8 mouse cellular contexts compared by ENCODE assay signal in the genomic region with DNA sequence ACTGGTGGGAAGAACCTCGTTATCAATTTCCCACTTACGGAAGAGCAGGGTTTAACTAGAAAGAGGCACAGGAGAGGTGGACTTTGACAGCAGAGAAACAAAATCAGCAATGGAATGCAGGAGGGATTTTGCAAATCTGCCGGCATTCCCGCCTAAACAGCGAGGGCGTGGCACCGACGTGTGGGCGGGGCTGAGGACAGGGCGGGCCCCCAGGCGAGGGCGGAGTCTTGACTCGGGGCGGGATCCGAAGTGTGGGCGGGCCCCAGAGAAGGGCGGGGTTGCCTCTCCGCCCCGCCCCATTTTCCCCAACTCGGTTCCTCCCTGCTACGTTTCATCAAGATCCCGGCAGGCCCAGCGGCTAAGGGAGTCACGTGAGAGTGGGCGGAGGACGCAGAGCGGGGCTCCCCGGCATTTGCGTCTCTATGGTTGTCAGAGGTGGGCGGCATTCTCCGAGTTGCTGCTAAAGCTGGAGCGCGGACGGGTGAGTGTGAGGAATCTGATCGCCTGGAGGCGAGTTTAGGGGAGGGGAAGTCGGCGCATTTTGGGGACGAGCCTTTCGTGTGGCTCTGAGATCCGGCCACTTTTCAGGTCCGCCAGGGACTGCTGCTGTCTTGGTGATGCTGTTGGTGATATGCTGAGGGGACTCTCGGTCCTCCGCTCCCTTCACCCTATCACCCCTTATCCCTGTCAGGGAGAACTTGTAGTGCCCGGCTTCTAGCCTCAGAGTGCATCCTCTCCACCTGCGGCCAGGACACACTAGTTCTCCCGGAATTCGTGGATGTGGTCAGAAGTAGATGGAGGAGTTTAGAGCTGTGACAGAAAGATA. TPM values are rescaled to one million over a fixed set of nuclear protein-coding genes. Genes with fewer than 3 reads are reported as not detected.
DNase-seq lines count a peak whose midpoint lies in the region; ATAC-seq and TF ChIP-seq lines count a peak whose summit lies in the region.

A gene (plus strand): TSS at position 271 of the 826 bp plus-strand sequence.

- peak within 1 kb of the TSS; percentile 63 for H3K4me3 ChIP-seq in heart, embryonic 12.5 days
- peak within 1 kb of the TSS; percentile 78 for H3K4me3 ChIP-seq in kidney, postnatal 0 days (replicated peaks; ENCODE audit: low read depth, low read length)
- peak within 1 kb of the TSS; percentile 63 for H3K4me3 ChIP-seq in liver, embryonic 11.5 days (ENCODE audit: low read depth, low read length)
- H3K4me3 ChIP-seq in stomach, embryonic 14.5 days (ENCODE audit: low read depth, low read length), result peak within 1 kb of the TSS; percentile 75

- peaks cover 6% of the 10 kb centered on the region for H3K4me1 ChIP-seq in heart, embryonic 12.5 days (replicated peaks)
- peaks cover 8% of the 10 kb centered on the region; the same call in 1 of the 2 replicates for H3K4me1 ChIP-seq in kidney, postnatal 0 days (replicated peaks; ENCODE audit: insufficient read depth, low read length)
- peaks cover 6% of the 10 kb centered on the region for H3K4me1 ChIP-seq in liver, embryonic 11.5 days (replicated peaks; ENCODE audit: control insufficient read depth, insufficient read depth, low read length)
- H3K4me1 ChIP-seq in stomach, embryonic 14.5 days (ENCODE audit: control insufficient read depth, insufficient read depth, low read length), result peaks cover 5% of the 10 kb centered on the region; the same call in 1 of the 2 replicates

- H3K9ac ChIP-seq in heart, embryonic 12.5 days, result peak within 1 kb of the TSS; percentile 79
- peak within 1 kb of the TSS; percentile 71 for H3K9ac ChIP-seq in kidney, postnatal 0 days (ENCODE audit: low read depth, low read length)
- H3K9ac ChIP-seq in liver, embryonic 11.5 days (ENCODE audit: low read depth, low read length), result peak within 1 kb of the TSS; percentile 64
- H3K9ac ChIP-seq in stomach, embryonic 14.5 days (replicated peaks; ENCODE audit: low read depth, low read length), result peak within 1 kb of the TSS; percentile 63

- 0 out of 2 replicates have a peak, but pooled peaks cover 2% of the 10 kb centered on the region for H3K9me3 ChIP-seq in heart, embryonic 12.5 days (replicated peaks)
- H3K9me3 ChIP-seq in kidney, postnatal 0 days (replicated peaks; ENCODE audit: low read length), result no peaks in the 10 kb centered on the region
- no peaks in the 10 kb centered on the region for H3K9me3 ChIP-seq in liver, embryonic 11.5 days (ENCODE audit: control insufficient read depth, low read length)
- no peaks in the 10 kb centered on the region for H3K9me3 ChIP-seq in stomach, embryonic 14.5 days (ENCODE audit: control insufficient read depth, low read depth, low read length)

- peak; percentile 94 for DNase-seq in CD4-positive helper T cell, adult 2 months (ENCODE audit: low read depth, low spot score)
- peak; percentile 87 for DNase-seq in brain, embryonic 18.5 days (ENCODE audit: low read depth, low spot score)
- peak; percentile 99 for DNase-seq in kidney, postnatal 0 days (ENCODE audit: low spot score)
- DNase-seq in liver, embryonic 11.5 days (ENCODE audit: low spot score), result peak; percentile 97
- DNase-seq in naive thymus-derived CD4-positive, alpha-beta T cell, adult 2 months (ENCODE audit: low read depth), result peak; percentile 94

- no peaks in the 10 kb centered on the region for H3K27me3 ChIP-seq in heart, embryonic 12.5 days (replicated peaks)
- no peaks in the 10 kb centered on the region for H3K27me3 ChIP-seq in kidney, postnatal 0 days (ENCODE audit: insufficient read depth, low read length)
- no peaks in the 10 kb centered on the region for H3K27me3 ChIP-seq in liver, embryonic 11.5 days (replicated peaks; ENCODE audit: control insufficient read depth, insufficient read depth, low read length)
- no peaks in the 10 kb centered on the region for H3K27me3 ChIP-seq in stomach, embryonic 14.5 days (ENCODE audit: control insufficient read depth, insufficient read depth, low read length)

- WGBS in heart, embryonic 12.5 days, result under 1% methylated on average over 48 of the region's 48 CpGs
- WGBS in kidney, postnatal 0 days, result under 1% methylated on average over 48 of the region's 48 CpGs
- 1% methylated on average over 48 of the region's 48 CpGs for WGBS in liver, embryonic 11.5 days
- under 1% methylated on average over 42 of the region's 48 CpGs for WGBS in stomach, embryonic 14.5 days

- no peak for TF ChIP-seq CTCF in kidney, postnatal 0 days (IDR thresholded peaks at IDR 0.05; ENCODE audit: low read depth)

- H3K4me2 ChIP-seq in heart, embryonic 12.5 days, result peak within 1 kb of the TSS; percentile 76
- H3K4me2 ChIP-seq in kidney, postnatal 0 days (ENCODE audit: low read length), result peak within 1 kb of the TSS; percentile 86
- peak within 1 kb of the TSS; percentile 83 for H3K4me2 ChIP-seq in liver, embryonic 11.5 days
- peak within 1 kb of the TSS; percentile 69 for H3K4me2 ChIP-seq in stomach, embryonic 14.5 days (replicated peaks; ENCODE audit: low read depth, low read length)

- peak; percentile 98 for ATAC-seq in erythroid progenitor cell, adult 5-6 weeks (replicated peaks; ENCODE audit: low FRiP score, poor library complexity, severe bottlenecking)
- ATAC-seq in heart, embryonic 12.5 days (ENCODE audit: insufficient number of reproducible peaks, low FRiP score), result peak; percentile 98
- ATAC-seq in kidney, postnatal 0 days (replicated peaks; ENCODE audit: low FRiP score, low read depth), result peak; percentile 99
- ATAC-seq in liver, embryonic 11.5 days (replicated peaks; ENCODE audit: low FRiP score), result peak; percentile 98
- ATAC-seq in stomach, embryonic 14.5 days (ENCODE audit: insufficient number of reproducible peaks, insufficient read depth, low FRiP score, low read depth), result peak; percentile 98

- H3K27ac ChIP-seq in heart, embryonic 12.5 days (ENCODE audit: poor library complexity, severe bottlenecking), result peak within 1 kb of the TSS; percentile 34
- H3K27ac ChIP-seq in kidney, postnatal 0 days, result peak within 1 kb of the TSS; percentile 78
- peak within 1 kb of the TSS; percentile 65; the same call in 1 of the 2 replicates for H3K27ac ChIP-seq in liver, embryonic 11.5 days (ENCODE audit: low read depth, low read length)
- H3K27ac ChIP-seq in stomach, embryonic 14.5 days (ENCODE audit: low read length), result peak within 1 kb of the TSS; percentile 73; the same call in 1 of the 2 replicates

- H3K36me3 ChIP-seq in heart, embryonic 12.5 days, result no peaks in the 10 kb centered on the region
- H3K36me3 ChIP-seq in kidney, postnatal 0 days (ENCODE audit: insufficient read depth, low read length), result no peaks in the 10 kb centered on the region
- no peaks in the 10 kb centered on the region for H3K36me3 ChIP-seq in liver, embryonic 11.5 days (ENCODE audit: control insufficient read depth, insufficient read depth, low read length)
- H3K36me3 ChIP-seq in stomach, embryonic 14.5 days (ENCODE audit: control insufficient read depth, insufficient read depth, low read length), result no peaks in the 10 kb centered on the region

RNA-seq across cellular contexts. Expression of the gene that starts here (rescaled TPM):
- total RNA-seq in erythroid progenitor cell, adult 5-6 weeks (2015; ENCODE audit: low replicate concordance), result 72.1 and 74.2 TPM in 2 replicates
- 96.0 and 100 TPM in 2 replicates for total RNA-seq in erythroid progenitor cell, adult 5-6 weeks (2017; ENCODE audit: low replicate concordance)
- polyA plus RNA-seq in heart, embryonic 12.5 days (2016; fragmentation: Nextera tagmentation; extraction: Ambion mirVana), result 44.6 and 46.2 TPM in 2 replicates
- 60.9 and 65.8 TPM in 2 replicates for polyA plus RNA-seq in kidney, postnatal 0 days (2015; fragmentation: Nextera tagmentation; extraction: Ambion mirVana)
- polyA plus RNA-seq in liver, embryonic 11.5 days (2014; fragmentation: Nextera tagmentation; extraction: Ambion mirVana), result 40.8 and 46.4 TPM in 2 replicates
- polyA plus RNA-seq in stomach, embryonic 14.5 days (2014; fragmentation: Nextera tagmentation; extraction: Ambion mirVana), result 73.6 and 74.5 TPM in 2 replicates

Comparison
In these comparisons a context has a peak if more than half of its experiments do, and no peak if none do; other contexts are left out.
1. Peak in every context shown above with its lines: DNase-seq, ATAC-seq, H3K4me3 ChIP-seq and H3K27ac ChIP-seq.